Mouse (Mus musculus): ENCODE data around the gene Ap1g2.

The Ap1g2 gene

GRCm38 (mm10) chr14:55115846-55116245 lies 9.5 kb upstream of the Ap1g2 start:
- in situ Hi-C loops (cut with MboI; ENCODE audit: low pct_unique_long_range_greater_than_20kb in 1 of 2, low sequenced_read_pairs in 2 of 2, unreplicated experiment in 1 of 2): loop anchor here in 1 of 2 experiments (10.0 kb wide), 1 partner anchor 319 kb away; no protein-coding TSS in a partner anchor

GRCm38 (mm10) chr14:55114759-55115701 lies 8.6 kb upstream of the Ap1g2 start:
- in situ Hi-C loops (cut with MboI; ENCODE audit: low pct_unique_long_range_greater_than_20kb in 1 of 2, low sequenced_read_pairs in 2 of 2, unreplicated experiment in 1 of 2): loop anchor here in 1 of 2 experiments (10.0 kb wide), 1 partner anchor 320 kb away; no protein-coding TSS in a partner anchor

- in situ Hi-C loops (cut with MboI; ENCODE audit: low pct_unique_long_range_greater_than_20kb in 1 of 2, low sequenced_read_pairs in 2 of 2, unreplicated experiment in 1 of 2): loop anchor here in 1 of 2 experiments (10.0 kb wide), 1 partner anchor 321 kb away; no protein-coding TSS in a partner anchor
These were observed 7.7 kb upstream of the Ap1g2 start for GRCm38 (mm10) chr14:55113975-55114645.

- in situ Hi-C loops (cut with MboI; ENCODE audit: low pct_unique_long_range_greater_than_20kb in 1 of 2, low sequenced_read_pairs in 2 of 2, unreplicated experiment in 1 of 2): loop anchor here in 1 of 2 experiments (10.0 kb wide), 1 partner anchor 321 kb away; no protein-coding TSS in a partner anchor
These were observed 7.1 kb upstream of the Ap1g2 start for GRCm38 (mm10) chr14:55113351-55113974.

- in situ Hi-C loops (cut with MboI; ENCODE audit: low pct_unique_long_range_greater_than_20kb in 1 of 2, low sequenced_read_pairs in 2 of 2, unreplicated experiment in 1 of 2): loop anchor here in 1 of 2 experiments (10.0 kb wide), 1 partner anchor 323 kb away; no protein-coding TSS in a partner anchor
These were observed 5.3 kb upstream of the Ap1g2 start for GRCm38 (mm10) chr14:55111720-55112119.

- in situ Hi-C loops (cut with MboI; ENCODE audit: low pct_unique_long_range_greater_than_20kb in 1 of 2, low sequenced_read_pairs in 2 of 2, unreplicated experiment in 1 of 2): loop anchor here in 1 of 2 experiments (10.0 kb wide), 1 partner anchor 325 kb away; no protein-coding TSS in a partner anchor
These were observed 3.7 kb upstream of the Ap1g2 start for GRCm38 (mm10) chr14:55110076-55110475.

- in situ Hi-C loops (cut with MboI; ENCODE audit: low pct_unique_long_range_greater_than_20kb in 1 of 2, low sequenced_read_pairs in 2 of 2, unreplicated experiment in 1 of 2): no loop called here
These were observed 2.9 kb upstream of the Ap1g2 start for GRCm38 (mm10) chr14:55109048-55109873.

- in situ Hi-C loops (cut with MboI; ENCODE audit: low pct_unique_long_range_greater_than_20kb in 1 of 2, low sequenced_read_pairs in 2 of 2, unreplicated experiment in 1 of 2): no loop called here
These were observed 1.9 kb upstream of the Ap1g2 start for GRCm38 (mm10) chr14:55108202-55108870.

GRCm38 (mm10) chr14:55106990-55107389 lies 597 bp upstream of the Ap1g2 start:
- in situ Hi-C loops (cut with MboI; ENCODE audit: low pct_unique_long_range_greater_than_20kb in 1 of 2, low sequenced_read_pairs in 2 of 2, unreplicated experiment in 1 of 2): no loop called here

- in situ Hi-C loops (cut with MboI; ENCODE audit: low pct_unique_long_range_greater_than_20kb in 1 of 2, low sequenced_read_pairs in 2 of 2, unreplicated experiment in 1 of 2): no loop called here
These were observed 1.0 kb downstream of the Ap1g2 start for GRCm38 (mm10) chr14:55105386-55105785.

GRCm38 (mm10) chr14:55104365-55104764 lies 2.0 kb downstream of the Ap1g2 start:
- in situ Hi-C loops (cut with MboI; ENCODE audit: low pct_unique_long_range_greater_than_20kb in 1 of 2, low sequenced_read_pairs in 2 of 2, unreplicated experiment in 1 of 2): no loop called here

GRCm38 (mm10) chr14:55102253-55102785 lies 4.1 kb downstream of the Ap1g2 start:
- in situ Hi-C loops (cut with MboI; ENCODE audit: low pct_unique_long_range_greater_than_20kb in 1 of 2, low sequenced_read_pairs in 2 of 2, unreplicated experiment in 1 of 2): no loop called here

GRCm38 (mm10) chr14:55101592-55101991 lies 4.8 kb downstream of the Ap1g2 start:
- in situ Hi-C loops (cut with MboI; ENCODE audit: low pct_unique_long_range_greater_than_20kb in 1 of 2, low sequenced_read_pairs in 2 of 2, unreplicated experiment in 1 of 2): no loop called here

GRCm38 (mm10) chr14:55098067-55098466 lies 8.3 kb downstream of the Ap1g2 start:
- in situ Hi-C loops (cut with MboI; ENCODE audit: low pct_unique_long_range_greater_than_20kb in 1 of 2, low sequenced_read_pairs in 2 of 2, unreplicated experiment in 1 of 2): no loop called here

GRCm38 (mm10) chr14:55097646-55098045 lies 8.7 kb downstream of the Ap1g2 start:
- in situ Hi-C loops (cut with MboI; ENCODE audit: low pct_unique_long_range_greater_than_20kb in 1 of 2, low sequenced_read_pairs in 2 of 2, unreplicated experiment in 1 of 2): no loop called here

GRCm38 (mm10) chr14:55096573-55097087 lies 9.8 kb downstream of the Ap1g2 start:
- in situ Hi-C loops (cut with MboI; ENCODE audit: low pct_unique_long_range_greater_than_20kb in 1 of 2, low sequenced_read_pairs in 2 of 2, unreplicated experiment in 1 of 2): no loop called here

- in situ Hi-C loops (cut with MboI; ENCODE audit: low pct_unique_long_range_greater_than_20kb in 1 of 2, low sequenced_read_pairs in 2 of 2, unreplicated experiment in 1 of 2): no loop called here
These were observed 10.7 kb downstream of the Ap1g2 start for GRCm38 (mm10) chr14:55095671-55096070.

Data from mouse embryonic stem cell (cell line).